Mouse (Mus musculus) heart, embryonic 16.5 days (tissue): ENCODE data around the gene Wfikkn2. TPM values are rescaled to one million over a fixed set of nuclear protein-coding genes. Genes with fewer than 3 reads are reported as not detected.
A peak's percentile ranks its signal among the peaks of the same experiment; 100 is the strongest.

Experiments
- ATAC-seq: fragments of 200-750 bp; cut with Nextera tagmentation; replicated peaks from 2 replicates; pipeline ENCODE4 v1.8.0; 2017; ENCODE audit warnings: moderate number of reproducible peaks; ENCODE audit not compliant: insufficient read depth, low FRiP score; ENCODE audit errors: extremely low read depth
- H3K27ac ChIP-seq: fragments of 300-500 bp; sonication (generic); 2 replicates; pipeline ENCODE4 v1.5.1; 2014; ENCODE audit warnings: mild to moderate bottlenecking, low read length, control low read depth, moderate library complexity
- H3K27me3 ChIP-seq: fragments of 300-500 bp; sonication (generic); 2 replicates; pipeline ENCODE4 v1.6.1; 2014; ENCODE audit warnings: low read length, mixed read lengths; ENCODE audit not compliant: control insufficient read depth, insufficient read depth
- H3K36me3 ChIP-seq: fragments of 300-500 bp; sonication (generic); 2 replicates; pipeline ENCODE4 v1.6.1; 2014; ENCODE audit not compliant: control insufficient read depth, insufficient read depth
- H3K4me1 ChIP-seq: fragments of 300-500 bp; sonication (generic); 2 replicates; pipeline ENCODE4 v1.6.1; 2014; ENCODE audit warnings: low read length, mixed read lengths; ENCODE audit not compliant: control insufficient read depth, insufficient read depth
- H3K4me2 ChIP-seq: fragments of 300-500 bp; sonication (generic); 2 replicates; pipeline ENCODE4 v1.6.1; 2014; ENCODE audit warnings: low read depth, mild to moderate bottlenecking, control low read depth, low read length
- H3K4me3 ChIP-seq: fragments of 300-500 bp; sonication (generic); 2 replicates; pipeline ENCODE4 v1.5.1; 2014; ENCODE audit warnings: mild to moderate bottlenecking, control low read depth, low read length
- H3K9ac ChIP-seq: fragments of 300-500 bp; sonication (generic); 2 replicates; pipeline ENCODE4 v1.6.1; 2014; ENCODE audit warnings: low read length, control low read depth
- H3K9me3 ChIP-seq: fragments of 300-500 bp; sonication (generic); replicated peaks from 2 replicates; pipeline ENCODE4 v1.6.1; 2016; ENCODE audit warnings: low read length; ENCODE audit not compliant: control insufficient read depth
- WGBS: fragments of 180-500 bp; shearing (Covaris S2); extraction: QIAGEN DNeasy Blood & Tissue Kit; methylation state at CpG from one replicate; pipeline ENCODE4 v1.1.7; 2014; 5-methylcytosine and 5-hydroxymethylcytosine counted together
- polyA plus RNA-seq: library from polyadenylated mRNA; unstranded; fragments of >200 nt; fragmentation: Nextera tagmentation; extraction: Ambion mirVana; gene quantifications from 2 replicates; pipeline ENCODE4 v1.2.1, GENCODE M21; 2015

Gene Wfikkn2
- polyA plus RNA-seq, 1 experiment from 2014 or later = 3.7 TPM

GRCm38 (mm10) chr11:94215581-94215980 is 30.2 kb downstream of the Wfikkn2 start:
- Histone ChIP-seq H3K27me3 (no peaks in the 10 kb centered on the region), H3K4me3 (no peak overlapping the region), H3K27ac (no peak overlapping the region), H3K9ac (no peak overlapping the region), H3K9me3 (no peaks in the 10 kb centered on the region), H3K36me3 (peaks cover 9% of the 10 kb centered on the region), H3K4me1 (peaks cover 8% of the 10 kb centered on the region), H3K4me2 (no peak overlapping the region)
- 91% methylated on average over 3 of the region's 3 CpGs for WGBS
- ATAC-seq = no peak

GRCm38 (mm10) chr11:94213735-94214594 is 31.8 kb downstream of the Wfikkn2 start:
- Histone ChIP-seq H3K4me1 (peaks cover 8% of the 10 kb centered on the region), H3K4me2 (peak overlapping the region; percentile 75), H3K27ac (no peak overlapping the region), H3K27me3 (no peaks in the 10 kb centered on the region), H3K4me3 (peak overlapping the region; percentile 33), H3K9ac (peak overlapping the region; percentile 37), H3K36me3 (peaks cover 9% of the 10 kb centered on the region), H3K9me3 (no peaks in the 10 kb centered on the region)
- 80% methylated on average over 29 of the region's 29 CpGs for WGBS
- ATAC-seq = no peak

- H3K9me3 ChIP-seq = no peaks in the 10 kb centered on the region
- H3K27ac ChIP-seq = no peak overlapping the region
- peaks cover 8% of the 10 kb centered on the region for H3K4me1 ChIP-seq
- peak overlapping the region; percentile 75 for H3K4me2 ChIP-seq
- WGBS = 65% methylated on average over 4 of the region's 4 CpGs
- peaks cover 9% of the 10 kb centered on the region for H3K36me3 ChIP-seq
- H3K27me3 ChIP-seq = no peaks in the 10 kb centered on the region
- ATAC-seq = no peak
- H3K4me3 ChIP-seq = peak overlapping the region; percentile 84
- peak overlapping the region; percentile 97 for H3K9ac ChIP-seq
Observed at GRCm38 (mm10) chr11:94212997-94213396, 32.8 kb downstream of the Wfikkn2 start.

- Histone ChIP-seq H3K27ac (peak overlapping the region; percentile 96), H3K27me3 (no peaks in the 10 kb centered on the region), H3K36me3 (peaks cover 9% of the 10 kb centered on the region), H3K9ac (peak overlapping the region; percentile 97), H3K4me2 (peak overlapping the region; percentile 75), H3K4me3 (peak overlapping the region; percentile 84), H3K9me3 (no peaks in the 10 kb centered on the region), H3K4me1 (peaks cover 8% of the 10 kb centered on the region)
- ATAC-seq = no peak
- WGBS = 4% methylated on average over 7 of the region's 7 CpGs
Observed at GRCm38 (mm10) chr11:94212489-94212836, 33.3 kb downstream of the Wfikkn2 start.

GRCm38 (mm10) chr11:94211651-94212488 is 33.9 kb downstream of the Wfikkn2 start:
- ATAC-seq = peak; percentile 5
- Histone ChIP-seq H3K36me3 (peaks cover 9% of the 10 kb centered on the region), H3K4me2 (peak overlapping the region; percentile 75), H3K4me3 (peak overlapping the region; percentile 84), H3K9ac (peak overlapping the region; percentile 97), H3K4me1 (peaks cover 8% of the 10 kb centered on the region), H3K27me3 (no peaks in the 10 kb centered on the region), H3K27ac (peak overlapping the region; percentile 96), H3K9me3 (no peaks in the 10 kb centered on the region)
- under 1% methylated on average over 49 of the region's 61 CpGs for WGBS

GRCm38 (mm10) chr11:94211124-94211603 is 34.6 kb downstream of the Wfikkn2 start, which contains the start of gene Tob1:
Gene Tob1 (plus strand): TSS chr11:94211454.
- WGBS = under 1% methylated on average over 42 of the region's 55 CpGs
- Histone ChIP-seq H3K9me3 (no peaks in the 10 kb centered on the region), H3K9ac (peak within 1 kb of the TSS; percentile 97), H3K4me1 (peaks cover 8% of the 10 kb centered on the region), H3K4me3 (peak within 1 kb of the TSS; percentile 84), H3K27ac (peak within 1 kb of the TSS; percentile 100), H3K4me2 (peak within 1 kb of the TSS; percentile 91), H3K36me3 (peaks cover 9% of the 10 kb centered on the region), H3K27me3 (no peaks in the 10 kb centered on the region)
- peak; percentile 96 for ATAC-seq

GRCm38 (mm10) chr11:94210191-94211086 is 35.4 kb downstream of the Wfikkn2 start:
- WGBS = under 1% methylated on average over 52 of the region's 56 CpGs
- H3K4me1 ChIP-seq = peaks cover 5% of the 10 kb centered on the region; the same call in 1 of the 2 replicates
- peak; percentile 75 for ATAC-seq
- H3K9ac ChIP-seq = peak overlapping the region; percentile 84
- no peaks in the 10 kb centered on the region for H3K9me3 ChIP-seq
- H3K27me3 ChIP-seq = no peaks in the 10 kb centered on the region
- H3K4me2 ChIP-seq = peak overlapping the region; percentile 91
- H3K27ac ChIP-seq = peak overlapping the region; percentile 100
- H3K36me3 ChIP-seq = peaks cover 9% of the 10 kb centered on the region
- peak overlapping the region; percentile 71 for H3K4me3 ChIP-seq

- Histone ChIP-seq H3K4me2 (peak overlapping the region; percentile 76), H3K4me3 (peak overlapping the region; percentile 54), H3K9me3 (no peaks in the 10 kb centered on the region), H3K27ac (peak overlapping the region; percentile 97), H3K27me3 (no peaks in the 10 kb centered on the region), H3K4me1 (0 out of 2 replicates have a peak, but pooled peaks cover 5% of the 10 kb centered on the region), H3K9ac (peak overlapping the region; percentile 77), H3K36me3 (peaks cover 9% of the 10 kb centered on the region)
- no peak for ATAC-seq
- WGBS = 3% methylated on average over 14 of the region's 14 CpGs
Observed at GRCm38 (mm10) chr11:94209695-94210131, 36.1 kb downstream of the Wfikkn2 start.
